Mouse (Mus musculus) megakaryocyte, embryonic 14.5 days (primary cell): ENCODE measurements around the gene Ppm1h.

Experiments
- FLI1 ChIP-seq: IDR thresholded peaks from 2 replicates; pipeline ENCODE4 v1.6.1; 2012; ENCODE audit warnings: low read length, inconsistent platforms, mixed read lengths
- GATA1 ChIP-seq: IDR thresholded peaks from 3 replicates; pipeline ENCODE4 v1.6.1; 2012; ENCODE audit warnings: mixed read lengths, low read length, inconsistent platforms, borderline replicate concordance

- TF ChIP-seq GATA1 (no peak), FLI1 (no peak)
Measured at GRCm38 (mm10) chr10:122883823-122884743, 205.5 kb downstream of the Ppm1h start.
